Mouse (Mus musculus) gastrocnemius, postnatal 10 days (tissue): Measurements from ENCODE around the gene 0610040J01Rik. TPM values are rescaled to one million over a fixed set of nuclear protein-coding genes. Genes with fewer than 3 reads are reported as not detected.
"Not testable (repeated sequence)": the region's sequence is repeated elsewhere in the genome, so short reads cannot be mapped to it uniquely, and the experiment has no call there.

ENCODE experiments used
- DNase-seq: peaks from one replicate; pipeline ENCODE4 v3.0.0; 2021; ENCODE audit warnings: mixed read lengths
- total RNA-seq, 2 experiments: library from RNA; stranded (reverse); gene quantifications; 2 replicates each; pipeline ENCODE4 v1.2.3; 2021

Gene 0610040J01Rik
- total RNA-seq, 2 experiments from 2014 or later: 0.92 to 1.0 TPM

DNA sequence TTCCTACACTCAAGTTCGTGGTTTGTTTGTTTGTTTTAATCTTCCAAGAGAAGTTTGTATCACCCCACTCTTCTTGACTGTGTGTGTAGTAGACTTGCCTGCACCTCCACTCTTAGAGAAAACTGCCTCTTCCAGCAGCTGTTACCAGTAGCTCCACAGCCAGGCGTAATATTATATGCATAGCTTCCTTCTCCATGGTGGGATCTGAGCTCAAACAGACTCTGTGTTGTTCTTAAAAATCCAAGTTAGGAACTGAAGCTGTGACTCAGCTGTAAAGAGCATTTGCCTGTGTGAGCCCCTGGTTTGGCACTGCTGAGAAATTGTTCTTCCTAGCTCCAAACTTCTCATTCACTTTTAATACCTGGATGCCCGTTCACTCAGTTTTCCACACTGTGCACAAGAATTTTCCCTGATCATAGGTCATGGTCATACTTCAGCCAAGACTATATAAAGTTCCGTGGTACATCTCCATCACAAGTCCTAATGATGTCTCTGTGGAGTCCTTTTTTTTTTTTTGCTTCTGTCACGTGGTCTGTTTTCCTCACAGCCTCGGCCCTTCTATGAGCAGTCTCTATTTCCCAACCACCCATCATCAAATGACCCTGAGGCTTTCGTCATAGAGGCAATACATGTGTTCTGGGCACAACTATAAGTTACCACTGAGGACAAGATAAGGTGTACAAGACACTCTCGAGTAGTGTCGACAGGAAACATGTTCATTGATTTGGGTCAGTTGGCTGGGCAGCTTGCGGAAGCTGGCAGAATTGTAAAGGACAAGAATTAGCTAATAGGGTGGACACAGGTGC, 16.4 kb downstream of the 0610040J01Rik start:
- DNase-seq: no peak

DNA sequence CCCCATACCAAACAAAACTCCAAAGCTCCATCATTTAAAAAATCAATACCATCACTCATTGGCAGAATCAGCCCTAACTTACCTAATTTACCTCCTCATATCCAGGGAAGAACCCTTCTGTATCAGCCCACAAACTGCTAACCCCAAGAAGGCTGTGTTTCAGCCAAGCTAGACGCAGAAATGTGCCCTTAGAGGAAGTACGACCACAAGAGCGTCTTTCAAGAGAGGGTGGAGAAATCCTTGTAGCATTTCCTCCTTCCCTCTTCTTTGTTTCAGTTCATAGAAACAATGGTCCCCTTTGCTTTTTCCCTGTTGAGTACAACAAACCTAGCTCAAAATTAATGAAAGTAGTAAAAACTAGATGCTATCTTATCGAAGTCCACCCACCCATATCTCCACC, 18.9 kb downstream of the 0610040J01Rik start:
- DNase-seq: no peak

DNA sequence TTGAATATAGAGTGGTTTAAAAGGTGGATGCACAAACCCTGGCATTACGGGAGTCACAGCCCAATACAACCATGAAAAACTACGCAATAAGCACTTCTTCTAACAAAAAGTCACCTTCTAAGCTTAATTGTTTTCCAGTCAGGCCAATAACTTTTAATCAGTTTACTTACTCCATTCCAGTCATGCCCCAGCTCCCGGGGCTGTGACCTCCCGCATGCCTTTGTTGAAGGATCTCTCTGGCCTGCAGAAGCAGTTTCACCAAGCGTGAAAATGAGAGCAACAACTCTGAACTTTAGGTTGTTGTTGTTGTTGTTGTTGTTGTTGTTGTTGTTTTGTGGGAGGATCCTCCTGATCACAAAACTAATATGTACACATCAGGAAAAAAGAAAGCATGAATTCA, 21.8 kb downstream of the 0610040J01Rik start:
- no peak for DNase-seq

- DNase-seq: no peak
These were observed 22.3 kb downstream of the 0610040J01Rik start for GRCm38 (mm10) chr5:63834435-63834834.

DNA sequence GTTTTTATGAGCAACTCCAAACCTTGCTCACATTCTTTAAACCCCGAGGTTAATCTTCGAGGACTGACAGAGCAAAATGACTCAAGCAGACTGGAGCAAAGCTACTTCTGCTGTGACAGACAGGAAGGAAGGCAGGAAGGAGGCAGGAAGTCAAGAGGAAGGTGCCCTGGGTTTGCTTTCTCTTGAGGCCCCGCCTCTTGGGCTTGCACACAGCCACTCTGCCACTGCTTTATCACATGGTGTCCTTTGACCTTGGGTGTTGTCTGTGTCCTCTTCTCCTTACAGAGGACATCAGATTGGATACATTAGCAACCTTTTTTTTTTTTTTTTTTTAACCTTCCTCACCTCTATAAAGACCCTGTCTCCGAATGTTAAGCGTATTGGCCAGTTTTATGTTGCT, 25.0 kb downstream of the 0610040J01Rik start:
- DNase-seq: no peak

- no peak for DNase-seq
These were observed 25.7 kb downstream of the 0610040J01Rik start for GRCm38 (mm10) chr5:63837851-63838250.

DNA sequence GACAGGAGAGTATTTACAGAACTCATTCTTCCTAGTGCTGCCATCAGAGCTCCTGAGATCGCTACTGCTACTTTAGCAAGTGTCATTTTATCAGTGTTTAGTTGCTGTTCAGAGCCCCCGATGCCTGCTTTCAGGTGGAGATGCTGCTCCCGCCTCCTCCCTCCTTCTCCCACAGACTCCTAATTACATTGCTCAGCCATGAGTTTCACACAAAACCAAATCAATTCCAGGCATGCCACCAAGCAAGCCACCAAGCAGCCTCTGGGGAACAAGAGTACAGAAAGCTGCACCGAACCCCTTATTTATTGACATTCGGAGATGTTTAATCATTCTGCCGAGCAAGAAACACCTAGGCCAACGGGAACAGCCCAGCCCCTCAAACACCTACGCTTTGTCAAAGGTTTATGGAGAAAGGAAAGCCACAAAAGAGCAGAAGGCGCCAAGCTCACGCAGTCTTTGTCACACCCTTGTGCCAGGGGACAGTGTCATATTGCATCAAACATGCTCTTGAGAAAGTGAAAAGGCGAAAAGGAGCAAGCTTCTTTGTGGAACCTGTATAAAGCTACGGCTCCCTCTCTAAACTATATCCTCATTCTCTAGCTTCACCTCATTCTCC, 27.7 kb downstream of the 0610040J01Rik start:
- no peak for DNase-seq

DNA sequence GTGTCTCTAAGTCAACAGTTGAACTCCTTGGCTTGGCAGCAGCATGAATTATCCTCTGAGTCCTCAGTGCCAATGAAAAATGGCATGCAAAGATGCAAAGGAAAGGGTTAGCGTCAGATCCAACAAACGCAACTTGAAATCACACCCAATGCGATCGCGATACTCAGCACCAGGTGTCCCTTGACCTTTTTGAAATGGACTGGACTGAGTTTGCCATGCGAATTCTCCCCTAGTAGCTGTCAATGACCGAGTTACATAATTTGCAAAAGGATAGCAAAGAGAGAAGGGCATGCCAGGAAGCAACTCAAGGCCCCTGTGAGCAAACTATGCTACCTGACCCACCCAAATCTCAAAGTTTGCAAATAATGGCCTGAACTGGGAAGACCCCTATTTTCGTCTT, 34.9 kb downstream of the 0610040J01Rik start:
- no peak for DNase-seq

DNA sequence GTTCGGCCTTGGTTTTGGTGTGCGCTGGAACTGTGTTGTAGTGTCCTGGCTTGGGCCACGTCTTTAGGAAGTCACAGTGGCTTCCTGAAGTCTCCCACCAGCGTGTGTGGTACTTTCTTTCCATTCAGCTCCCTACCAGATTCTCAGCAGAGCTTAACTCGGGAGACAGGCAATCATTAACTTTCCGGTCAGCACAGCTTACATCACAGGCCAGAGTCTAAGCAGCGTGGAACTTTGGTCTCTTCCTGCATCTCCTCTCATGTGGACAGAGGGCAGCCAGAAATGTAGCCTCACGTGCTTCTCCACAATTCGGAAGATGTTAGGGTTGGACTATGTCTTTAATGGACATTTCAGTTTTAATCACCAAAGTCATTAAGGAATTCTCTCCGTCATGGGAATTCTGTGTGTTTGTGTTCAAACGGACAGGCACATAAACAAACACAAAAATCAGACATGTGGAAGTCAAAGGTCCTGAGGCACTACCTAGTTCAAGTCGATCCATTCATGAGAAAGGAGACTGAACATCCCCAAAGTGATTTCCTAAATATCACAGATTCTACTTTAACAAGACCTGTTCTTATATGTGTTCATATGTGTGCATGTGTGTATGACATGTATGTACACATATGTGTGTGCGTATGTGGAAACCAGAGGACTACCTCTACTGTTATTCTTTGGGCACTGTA, 35.5 kb downstream of the 0610040J01Rik start:
- DNase-seq: no peak

GRCm38 (mm10) chr5:63858901-63859300, 46.7 kb downstream of the 0610040J01Rik start:
- no peak for DNase-seq

DNA sequence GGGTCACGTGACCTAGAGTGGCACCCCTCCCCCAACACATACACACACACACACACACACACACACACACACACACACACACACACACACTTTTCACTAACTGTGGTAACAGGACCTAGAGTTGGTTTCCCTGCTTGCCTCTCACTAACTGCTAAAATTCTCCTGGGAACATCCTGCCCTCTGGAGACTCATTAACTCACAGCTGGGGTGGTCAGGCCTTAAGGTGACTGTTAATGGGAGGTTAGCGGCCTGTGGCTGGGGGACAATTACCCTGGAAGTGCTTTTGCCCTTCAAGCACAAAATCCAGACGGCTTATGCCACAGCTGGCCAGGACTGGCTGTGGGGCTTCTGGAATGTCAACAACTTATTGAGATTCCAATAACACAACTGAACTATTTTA, 55.3 kb downstream of the 0610040J01Rik start:
- no peak for DNase-seq

GRCm38 (mm10) chr5:63872176-63872932, 60.2 kb downstream of the 0610040J01Rik start:
- no peak for DNase-seq

DNA sequence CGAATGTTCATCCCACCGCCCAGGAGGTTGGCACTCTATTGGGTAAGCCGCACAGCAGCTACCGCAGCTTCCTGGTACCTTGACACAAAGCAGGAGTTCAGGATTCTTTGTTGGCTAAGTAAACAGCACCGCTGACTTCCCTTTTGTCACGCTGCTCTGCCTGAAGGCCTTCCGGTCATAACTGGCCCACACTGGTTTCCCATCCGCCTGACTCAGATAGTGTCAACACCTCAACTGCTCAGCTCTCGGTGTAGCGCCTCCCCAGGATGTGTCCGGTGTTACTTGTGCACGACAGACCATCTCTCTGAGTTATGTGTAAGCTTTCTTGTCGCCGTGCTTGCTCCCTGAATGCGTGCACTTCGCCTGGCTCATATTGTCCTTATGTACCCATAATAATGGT, 62.7 kb downstream of the 0610040J01Rik start:
- DNase-seq: no peak

DNA sequence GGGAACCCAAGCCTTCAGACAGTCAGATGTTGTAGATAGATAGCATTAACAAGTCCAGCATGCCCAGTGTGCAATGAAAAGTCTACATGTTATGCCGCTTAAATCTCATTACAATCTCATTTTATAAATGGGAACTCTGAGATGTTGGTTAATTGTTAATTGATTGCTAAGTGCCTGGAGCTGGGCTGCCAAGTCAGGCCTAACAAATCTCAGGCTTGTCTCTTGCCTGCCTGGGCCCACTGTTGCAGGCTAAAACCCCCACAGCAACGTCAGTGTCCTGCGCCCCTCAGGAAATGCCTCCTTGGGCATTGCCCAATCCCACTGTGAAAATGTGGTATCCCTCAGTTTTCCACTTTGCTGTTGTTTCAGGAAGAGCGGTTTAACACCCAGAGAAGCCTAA, 63.9 kb downstream of the 0610040J01Rik start:
- no peak for DNase-seq

DNA sequence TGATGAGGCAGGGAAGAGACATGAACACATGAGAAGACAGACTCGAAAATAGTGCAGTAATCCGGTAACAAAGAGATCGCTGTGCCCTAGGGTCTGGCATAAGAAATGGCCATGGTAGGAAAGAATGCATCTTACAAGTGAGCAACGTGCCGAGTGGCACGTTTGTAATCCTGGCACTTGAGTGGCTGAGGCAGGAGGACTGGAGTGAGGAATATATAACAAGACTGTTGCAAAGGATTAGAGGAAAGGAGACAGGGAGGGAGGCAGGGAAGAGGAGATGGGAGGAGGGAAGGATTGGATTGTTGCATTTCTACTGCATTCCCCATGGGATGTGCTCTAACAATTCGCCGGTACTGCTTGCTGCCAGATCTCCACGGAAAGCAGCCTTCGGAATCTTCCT, 66.9 kb downstream of the 0610040J01Rik start:
- DNase-seq: no peak

DNA sequence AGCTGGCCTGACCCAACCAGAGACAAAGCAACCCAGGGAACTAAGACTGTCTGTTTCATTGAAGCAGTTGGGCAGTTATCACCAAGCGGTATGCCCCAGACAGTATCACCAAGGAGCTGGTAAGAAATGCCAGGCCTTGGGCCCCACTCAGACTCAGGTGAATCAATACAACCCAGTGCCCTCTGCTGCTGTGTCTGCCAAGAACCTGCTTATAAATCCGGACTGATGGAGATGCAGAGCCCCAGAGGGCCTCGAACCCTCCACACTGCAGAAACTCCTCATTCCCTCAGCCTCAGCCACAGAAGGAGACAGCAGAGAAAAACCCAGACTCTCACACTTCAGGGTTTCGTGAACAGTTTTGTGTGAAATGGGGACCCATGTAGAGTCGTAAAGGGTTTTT, 74.1 kb downstream of the 0610040J01Rik start:
- no peak for DNase-seq

DNA sequence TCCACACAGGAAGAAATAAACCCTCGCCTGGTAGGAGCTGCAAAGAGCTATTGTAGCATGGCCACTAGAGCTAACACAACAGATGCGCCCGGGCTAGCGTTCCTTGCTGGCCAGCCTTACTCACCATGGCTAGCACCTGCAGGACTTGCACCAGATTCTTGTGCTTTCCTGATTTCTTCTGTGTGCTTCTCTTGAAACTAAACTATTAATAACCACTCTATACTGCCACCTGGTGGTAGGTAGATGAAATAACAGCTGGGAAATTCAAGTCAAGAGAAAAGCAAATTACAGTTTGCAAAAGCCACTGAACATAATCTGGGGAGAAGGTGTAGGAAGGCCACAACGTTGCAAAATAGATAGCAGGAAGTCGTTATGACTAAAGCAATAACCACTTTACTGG, 74.5 kb downstream of the 0610040J01Rik start:
- no peak for DNase-seq

- no peak for DNase-seq
These were observed 74.9 kb downstream of the 0610040J01Rik start for GRCm38 (mm10) chr5:63887111-63887510.

DNA sequence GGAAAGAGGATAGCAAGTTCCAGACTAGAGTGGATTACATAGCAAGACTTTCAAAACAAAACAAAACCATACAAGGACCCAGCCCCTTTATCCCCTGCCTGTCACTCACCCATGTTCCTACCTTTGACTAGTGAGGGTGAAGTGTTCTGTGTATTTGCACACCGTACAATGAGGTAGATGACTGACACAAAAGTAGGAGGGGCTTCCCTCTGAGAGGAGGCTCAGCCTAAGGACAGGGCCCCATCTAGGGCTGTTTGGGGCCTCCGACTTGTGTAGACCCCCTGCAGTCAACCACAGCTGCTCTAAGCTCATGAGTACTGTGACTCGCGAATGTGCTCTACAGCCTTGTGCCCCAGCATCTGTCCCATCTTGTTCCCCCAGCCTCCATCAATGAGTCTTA, 79.1 kb downstream of the 0610040J01Rik start:
- no peak for DNase-seq

DNA sequence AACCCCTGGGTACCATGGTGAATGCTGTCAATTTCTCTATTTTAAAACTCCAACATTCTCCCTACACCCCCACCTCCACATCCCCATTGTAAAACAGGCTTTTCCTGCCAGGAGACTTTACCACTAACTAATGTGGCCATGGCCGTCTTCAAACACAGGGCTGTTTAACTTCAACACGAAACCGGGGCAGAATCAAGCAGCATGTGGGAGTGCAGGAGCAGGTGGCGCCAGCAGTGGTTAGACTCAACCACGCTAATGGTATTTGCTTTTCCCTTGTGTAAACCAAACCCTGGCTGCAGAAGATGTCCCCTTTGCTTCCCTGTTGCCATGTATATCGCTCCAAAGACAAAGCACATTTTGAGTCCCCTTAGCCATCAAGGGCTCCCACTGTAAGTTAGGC, 79.7 kb downstream of the 0610040J01Rik start:
- no peak for DNase-seq

- not testable (repeated sequence) for DNase-seq
These were observed 85.0 kb downstream of the 0610040J01Rik start for GRCm38 (mm10) chr5:63897001-63897819.

DNA sequence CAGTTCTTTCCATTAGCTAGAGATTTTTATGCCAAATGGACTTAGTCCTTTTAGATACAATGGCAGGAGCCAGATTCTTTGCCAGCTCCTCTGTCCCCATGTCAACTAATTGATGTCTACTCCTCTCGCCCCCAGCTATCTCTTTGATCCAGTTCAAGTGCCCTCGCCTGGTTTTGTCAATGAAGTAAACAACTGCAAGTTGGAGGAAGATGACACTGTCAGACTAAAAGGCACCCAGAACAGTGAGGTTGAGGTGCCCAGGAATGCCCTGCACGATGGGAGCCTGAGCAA, 85.6 kb downstream of the 0610040J01Rik start:
- DNase-seq: no peak
